Mouse (Mus musculus) kidney, embryonic 16.5 days (tissue): ENCODE results near the gene Fthl17e. TPM values are rescaled to one million over a fixed set of nuclear protein-coding genes. Genes with fewer than 3 reads are reported as not detected.
"Not testable (repeated sequence)": the region's sequence is repeated elsewhere in the genome, so short reads cannot be mapped to it uniquely, and the experiment has no call there.

Source experiments
- ATAC-seq: fragments of 200-750 bp; cut with Nextera tagmentation; 2 replicates; pipeline ENCODE4 v1.8.0; 2017; ENCODE audit warnings: moderate TSS enrichment; ENCODE audit not compliant: low FRiP score, low TSS enrichment
- H3K27ac ChIP-seq: fragments of 300-500 bp; sonication (generic); 2 replicates; pipeline ENCODE4 v1.5.1; 2014; ENCODE audit warnings: low read length
- H3K27me3 ChIP-seq: fragments of 300-500 bp; sonication (generic); 2 replicates; pipeline ENCODE4 v1.6.1; 2014; ENCODE audit warnings: low read length, control low read depth, mixed read lengths; ENCODE audit not compliant: insufficient read depth
- H3K36me3 ChIP-seq: fragments of 300-500 bp; sonication (generic); 2 replicates; pipeline ENCODE4 v1.6.1; 2014; ENCODE audit warnings: low read length, control low read depth, mixed read lengths; ENCODE audit not compliant: insufficient read depth
- H3K4me1 ChIP-seq: fragments of 300-500 bp; sonication (generic); 2 replicates; pipeline ENCODE4 v1.6.1; 2014; ENCODE audit warnings: low read length, control low read depth, mixed read lengths; ENCODE audit not compliant: insufficient read depth
- H3K4me2 ChIP-seq: fragments of 300-500 bp; sonication (generic); replicated peaks from 2 replicates; pipeline ENCODE4 v1.6.1; 2014; ENCODE audit warnings: low read depth, low read length
- H3K4me3 ChIP-seq: fragments of 300-500 bp; sonication (generic); 2 replicates; pipeline ENCODE4 v1.5.1; 2014; ENCODE audit warnings: mild to moderate bottlenecking, low read length
- H3K9ac ChIP-seq: fragments of 300-500 bp; sonication (generic); replicated peaks from 2 replicates; pipeline ENCODE4 v1.6.1; 2014; ENCODE audit warnings: low read length
- H3K9me3 ChIP-seq: fragments of 300-500 bp; sonication (generic); 2 replicates; pipeline ENCODE4 v1.6.1; 2016; ENCODE audit warnings: low read length, control low read depth
- WGBS: fragments of 180-500 bp; shearing (Covaris S2); extraction: QIAGEN DNeasy Blood & Tissue Kit; methylation state at CpG from one replicate; pipeline ENCODE4 v1.1.7; 2014; 5-methylcytosine and 5-hydroxymethylcytosine counted together
- polyA plus RNA-seq: library from polyadenylated mRNA; unstranded; fragments of >200 nt; fragmentation: Nextera tagmentation; extraction: Ambion mirVana; gene quantifications from 2 replicates; pipeline ENCODE4 v1.2.1, GENCODE M21; 2015

Gene Fthl17e
- not detected in 2 replicates for polyA plus RNA-seq

DNA sequence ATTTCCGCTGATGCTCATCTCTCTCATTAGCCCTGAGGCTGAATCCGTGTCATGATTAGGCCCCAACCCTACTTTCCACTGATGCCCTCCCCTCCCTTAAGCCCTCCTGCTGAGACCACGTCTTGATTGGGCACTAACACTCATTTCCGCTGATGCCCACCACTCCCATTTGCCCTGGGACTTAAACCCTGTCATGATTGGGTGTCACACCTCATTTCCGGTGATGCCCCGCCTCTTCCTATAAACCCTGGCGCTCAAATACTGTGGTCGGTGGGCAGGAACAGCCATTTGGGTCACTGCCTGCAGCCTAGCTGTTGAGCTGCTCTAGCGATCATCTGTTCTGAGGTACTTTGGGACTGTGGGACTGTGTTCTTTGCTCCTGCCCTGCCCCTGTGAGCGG, at the start of gene Fthl17e:
TSS of gene Fthl17e (plus strand) at position 301 of the 400 bp plus-strand sequence.
- not testable (repeated sequence) for H3K36me3 ChIP-seq, H3K9ac ChIP-seq, H3K9me3 ChIP-seq, H3K4me2 ChIP-seq, H3K4me3 ChIP-seq, H3K27me3 ChIP-seq, H3K27ac ChIP-seq, H3K4me1 ChIP-seq, ATAC-seq
- WGBS: 100% methylated on average over 1 of the region's 10 CpGs

DNA sequence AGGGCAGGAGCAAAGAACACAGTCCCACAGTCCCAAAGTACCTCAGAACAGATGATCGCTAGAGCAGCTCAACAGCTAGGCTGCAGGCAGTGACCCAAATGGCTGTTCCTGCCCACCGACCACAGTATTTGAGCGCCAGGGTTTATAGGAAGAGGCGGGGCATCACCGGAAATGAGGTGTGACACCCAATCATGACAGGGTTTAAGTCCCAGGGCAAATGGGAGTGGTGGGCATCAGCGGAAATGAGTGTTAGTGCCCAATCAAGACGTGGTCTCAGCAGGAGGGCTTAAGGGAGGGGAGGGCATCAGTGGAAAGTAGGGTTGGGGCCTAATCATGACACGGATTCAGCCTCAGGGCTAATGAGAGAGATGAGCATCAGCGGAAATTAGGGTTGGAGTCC, 46.6 kb upstream of the Fthl17e start, which contains the start of gene Fthl17d:
TSS of gene Fthl17d (minus strand) at position 101 of the 400 bp plus-strand sequence.
- ATAC-seq: not testable (repeated sequence)
- WGBS: no CpG with 5 or more reads among the region's 9 CpGs

DNA sequence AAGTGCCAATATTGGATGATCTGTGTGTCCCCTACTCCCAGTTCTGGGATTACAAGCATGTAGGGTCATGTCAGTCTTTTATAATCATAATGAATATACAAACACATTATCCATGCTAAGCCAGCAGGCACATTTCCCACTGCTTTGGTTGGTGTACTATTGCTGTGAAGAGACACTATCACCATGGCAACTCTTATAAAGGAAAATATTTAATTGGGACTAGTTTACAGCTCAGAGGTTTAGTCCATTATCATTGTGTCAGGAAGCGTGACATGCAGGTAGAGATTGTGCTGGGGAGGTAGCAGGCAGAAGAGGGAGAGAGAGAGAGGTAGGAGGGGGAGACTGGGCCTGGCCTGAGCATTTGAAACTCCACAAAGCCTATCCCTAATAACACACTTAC, 17.2 kb upstream of the Fthl17e start:
- Histone ChIP-seq H3K9me3 (no peaks in the 10 kb centered on the region), H3K27ac (no peak overlapping the region), H3K27me3 (no peaks in the 10 kb centered on the region), H3K4me1 (no peaks in the 10 kb centered on the region), H3K4me3 (no peak overlapping the region), H3K9ac (no peak overlapping the region), H3K36me3 (no peaks in the 10 kb centered on the region), H3K4me2 (no peak overlapping the region)
- WGBS: 59% methylated on average over 1 of the region's 1 CpGs
- no peak for ATAC-seq

More for the DNA sequence above, 46.6 kb upstream of the Fthl17e start, which contains the start of gene Fthl17d:
- not testable (repeated sequence) for H3K9me3 ChIP-seq, H3K27me3 ChIP-seq, H3K4me1 ChIP-seq, H3K9ac ChIP-seq, H3K27ac ChIP-seq, H3K4me2 ChIP-seq, H3K4me3 ChIP-seq, H3K36me3 ChIP-seq

- H3K36me3 ChIP-seq: no peaks in the 10 kb centered on the region
- H3K27ac ChIP-seq: no peak overlapping the region
- H3K4me3 ChIP-seq: no peak overlapping the region
- WGBS: 66% methylated on average over 10 of the region's 10 CpGs
- no peak overlapping the region for H3K9ac ChIP-seq
- no peaks in the 10 kb centered on the region for H3K4me1 ChIP-seq
- no peak for ATAC-seq
- H3K9me3 ChIP-seq: no peaks in the 10 kb centered on the region
- H3K4me2 ChIP-seq: no peak overlapping the region
- H3K27me3 ChIP-seq: no peaks in the 10 kb centered on the region
These were observed 13.8 kb upstream of the Fthl17e start for GRCm38 (mm10) chrX:9019481-9019880.

- H3K4me3 ChIP-seq, H3K36me3 ChIP-seq, H3K4me2 ChIP-seq, H3K9me3 ChIP-seq, H3K9ac ChIP-seq, H3K27me3 ChIP-seq, H3K27ac ChIP-seq, H3K4me1 ChIP-seq, ATAC-seq: not testable (repeated sequence)
- WGBS: 47% methylated on average over 3 of the region's 4 CpGs
These were observed 8.3 kb downstream of the Fthl17e start for GRCm38 (mm10) chrX:9041611-9042010.

DNA sequence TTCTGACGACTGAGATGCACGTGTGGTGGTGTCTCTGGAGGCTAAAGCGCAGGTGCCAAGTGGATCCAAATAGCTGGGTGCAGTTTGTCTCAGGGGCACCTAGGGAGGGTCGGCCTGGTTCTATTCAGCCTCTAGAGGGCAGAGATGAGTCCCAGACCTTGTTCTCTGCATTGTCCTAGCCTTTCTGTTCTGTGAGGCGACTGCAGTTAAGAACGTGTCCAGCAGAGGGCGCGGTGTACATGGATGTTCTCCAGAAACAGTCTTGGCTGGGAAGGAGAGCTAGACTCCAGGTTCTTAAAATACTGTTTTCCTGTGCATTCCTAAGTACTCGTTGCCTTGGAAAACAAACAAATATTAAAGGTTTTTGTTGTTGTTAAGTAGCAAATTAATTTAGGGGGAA, 27.7 kb downstream of the Fthl17e start:
- H3K27me3 ChIP-seq, H3K9me3 ChIP-seq, H3K4me1 ChIP-seq, H3K4me2 ChIP-seq, H3K9ac ChIP-seq, H3K27ac ChIP-seq, ATAC-seq, H3K36me3 ChIP-seq, H3K4me3 ChIP-seq: not testable (repeated sequence)
- 26% methylated on average over 7 of the region's 9 CpGs for WGBS

DNA sequence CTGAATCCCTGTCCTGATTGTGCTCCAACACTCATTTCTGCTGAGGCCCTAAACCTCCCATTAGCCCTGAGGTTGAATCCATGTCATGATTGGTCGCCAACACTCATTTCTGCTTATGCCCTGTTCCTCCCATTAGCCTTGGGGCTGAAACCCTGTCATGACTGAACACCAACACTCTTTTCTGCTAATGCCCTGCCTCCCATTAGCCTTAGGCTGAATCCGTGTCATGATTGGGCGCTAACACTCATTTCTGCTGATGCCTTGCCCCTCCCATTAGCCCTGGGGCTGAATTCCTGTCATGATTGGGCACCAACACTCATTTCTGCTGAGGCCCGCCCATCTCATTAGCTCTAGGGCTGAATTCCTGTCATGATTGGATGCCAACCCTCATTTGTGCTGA, 28.8 kb downstream of the Fthl17e start:
- Histone ChIP-seq H3K27ac (no peak overlapping the region), H3K9ac (no peak overlapping the region), H3K9me3 (0 out of 2 replicates have a peak, but pooled peaks cover 10% of the 10 kb centered on the region), H3K4me3 (no peak overlapping the region), H3K4me1 (no peaks in the 10 kb centered on the region), H3K36me3 (no peaks in the 10 kb centered on the region), H3K27me3 (no peaks in the 10 kb centered on the region), H3K4me2 (no peak overlapping the region)
- WGBS: 88% methylated on average over 4 of the region's 4 CpGs
- ATAC-seq: no peak

GRCm38 (mm10) chrX:9062715-9063114, 29.4 kb downstream of the Fthl17e start, which contains the start of gene Fthl17f:
Fthl17f (plus strand) TSS chrX:9063015.
- not testable (repeated sequence) for H3K4me3 ChIP-seq, H3K9me3 ChIP-seq, H3K4me1 ChIP-seq, H3K9ac ChIP-seq, H3K4me2 ChIP-seq, ATAC-seq, H3K27me3 ChIP-seq, H3K36me3 ChIP-seq, H3K27ac ChIP-seq
- 91% methylated on average over 11 of the region's 11 CpGs for WGBS

DNA sequence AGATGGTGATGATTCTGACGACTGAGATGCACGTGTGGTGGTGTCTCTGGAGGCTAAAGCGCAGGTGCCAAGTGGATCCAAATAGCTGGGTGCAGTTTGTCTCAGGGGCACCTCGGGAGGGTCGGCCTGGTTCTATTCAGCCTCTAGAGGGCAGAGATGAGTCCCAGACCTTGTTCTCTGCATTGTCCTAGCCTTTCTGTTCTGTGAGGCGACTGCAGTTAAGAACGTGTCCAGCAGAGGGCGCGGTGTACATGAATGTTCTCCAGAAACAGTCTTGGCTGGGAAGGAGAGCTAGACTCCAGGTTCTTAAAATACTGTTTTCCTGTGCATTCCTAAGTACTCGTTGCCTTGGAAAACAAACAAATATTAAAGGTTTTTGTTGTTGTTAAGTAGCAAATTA, 44.4 kb downstream of the Fthl17e start:
- not testable (repeated sequence) for H3K4me2 ChIP-seq, H3K27me3 ChIP-seq, H3K4me1 ChIP-seq, H3K27ac ChIP-seq, H3K4me3 ChIP-seq, H3K9me3 ChIP-seq, H3K36me3 ChIP-seq, H3K9ac ChIP-seq
- ATAC-seq: peak; percentile 54; the same call in 1 of the 2 replicates
- WGBS: 8% methylated on average over 8 of the region's 10 CpGs
